Mouse (Mus musculus) lung, embryonic 16.5 days (tissue): Measurements from ENCODE around the gene Magi3. TPM values are rescaled to one million over a fixed set of nuclear protein-coding genes. Genes with fewer than 3 reads are reported as not detected.

Source experiments
- ATAC-seq: fragments of 200-750 bp; cut with Nextera tagmentation; 2 replicates; pipeline ENCODE4 v1.8.0; 2017; ENCODE audit warnings: low read depth, mild to moderate bottlenecking, moderate library complexity
- H3K27ac ChIP-seq: fragments of 300-500 bp; sonication (generic); 2 replicates; pipeline ENCODE4 v1.5.1; 2014; ENCODE audit warnings: mild to moderate bottlenecking, control low read depth, low read length
- H3K27me3 ChIP-seq: fragments of 300-500 bp; sonication (generic); 2 replicates; pipeline ENCODE4 v1.6.1; 2014; ENCODE audit warnings: low read depth, low read length, mixed read lengths; ENCODE audit not compliant: control insufficient read depth, insufficient read depth
- H3K36me3 ChIP-seq: fragments of 300-500 bp; sonication (generic); 2 replicates; pipeline ENCODE4 v1.6.1; 2014; ENCODE audit warnings: low read length; ENCODE audit not compliant: control insufficient read depth, insufficient read depth
- H3K4me1 ChIP-seq: fragments of 300-500 bp; sonication (generic); replicated peaks from 2 replicates; pipeline ENCODE4 v1.6.1; 2014; ENCODE audit warnings: low read length, mixed read lengths; ENCODE audit not compliant: control insufficient read depth, insufficient read depth
- H3K4me2 ChIP-seq: fragments of 300-500 bp; sonication (generic); 2 replicates; pipeline ENCODE4 v1.6.1; 2014; ENCODE audit warnings: low read depth, low read length, control low read depth
- H3K4me3 ChIP-seq: fragments of 300-500 bp; sonication (generic); 2 replicates; pipeline ENCODE4 v1.5.1; 2014; ENCODE audit warnings: mild to moderate bottlenecking, low read length, control low read depth
- H3K9ac ChIP-seq: fragments of 300-500 bp; sonication (generic); 2 replicates; pipeline ENCODE4 v1.6.1; 2014; ENCODE audit warnings: low read length, control low read depth
- H3K9me3 ChIP-seq: fragments of 300-500 bp; sonication (generic); 2 replicates; pipeline ENCODE4 v1.6.1; 2016; ENCODE audit warnings: low read length; ENCODE audit not compliant: control insufficient read depth
- WGBS: fragments of 180-500 bp; shearing (Covaris S2); extraction: QIAGEN DNeasy Blood & Tissue Kit; methylation state at CpG from one replicate; pipeline ENCODE4 v1.1.7; 2014; 5-methylcytosine and 5-hydroxymethylcytosine counted together
- polyA plus RNA-seq: library from polyadenylated mRNA; unstranded; fragments of >200 nt; fragmentation: Nextera tagmentation; extraction: Ambion mirVana; gene quantifications from 2 replicates; pipeline ENCODE4 v1.2.1, GENCODE M21; 2015

Magi3 gene
- 9.8 and 11.0 TPM in 2 replicates for polyA plus RNA-seq

DNA sequence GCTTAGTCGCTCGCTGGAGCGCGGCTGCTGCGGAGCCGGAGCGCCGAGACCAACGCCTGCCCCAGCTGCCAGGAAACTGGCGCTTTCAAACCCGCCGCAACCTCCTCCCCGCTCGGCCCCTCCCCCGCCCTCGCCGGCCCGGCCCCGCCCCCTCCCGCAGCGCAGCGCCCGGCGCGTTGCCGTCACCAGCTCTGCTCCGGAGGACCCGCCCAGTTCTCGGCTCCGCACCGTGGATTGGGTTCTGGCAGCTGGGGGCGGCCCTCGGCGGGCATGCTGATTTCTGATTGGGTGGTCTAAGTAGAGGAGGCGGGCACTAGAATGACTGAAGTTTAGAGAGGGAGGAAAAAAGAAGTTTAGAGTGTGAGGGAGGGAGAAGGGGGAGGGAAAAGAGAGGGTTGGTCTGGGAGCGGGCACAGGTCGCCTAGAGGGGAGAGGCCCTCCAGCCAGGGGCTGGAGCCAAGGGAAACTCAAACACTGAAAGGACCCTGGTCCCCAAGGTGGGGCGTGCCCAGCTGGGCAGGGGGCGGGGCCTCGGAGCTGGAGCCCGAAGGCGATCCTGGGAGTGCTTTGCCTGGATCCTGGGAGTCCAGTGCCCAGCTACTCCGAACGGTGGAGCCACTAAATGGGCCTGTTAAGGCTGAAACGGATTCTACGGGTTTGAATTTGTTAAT is at the start of gene Magi3:
Gene Magi3, minus strand, starts transcription at position 80 of the 671 bp plus-strand sequence.
- peaks cover 8% of the 10 kb centered on the region; the same call in 1 of the 2 replicates for H3K4me1 ChIP-seq
- WGBS: under 1% methylated on average over 31 of the region's 46 CpGs
- peak; percentile 99 for ATAC-seq
- peak within 1 kb of the TSS; percentile 87 for H3K4me2 ChIP-seq
- H3K27me3 ChIP-seq: no peaks in the 10 kb centered on the region
- peak within 1 kb of the TSS; percentile 94 for H3K4me3 ChIP-seq
- peak within 1 kb of the TSS; percentile 93 for H3K9ac ChIP-seq
- H3K27ac ChIP-seq: peak within 1 kb of the TSS; percentile 97
- no peaks in the 10 kb centered on the region for H3K36me3 ChIP-seq
- no peaks in the 10 kb centered on the region for H3K9me3 ChIP-seq

GRCm38 (mm10) chr3:104264530-104265145 is 44.5 kb upstream of the Magi3 start:
- 65% methylated on average over 6 of the region's 6 CpGs for WGBS
- H3K9ac ChIP-seq: no peak overlapping the region
- ATAC-seq: no peak
- H3K4me1 ChIP-seq: no peaks in the 10 kb centered on the region
- H3K4me2 ChIP-seq: no peak overlapping the region
- H3K27me3 ChIP-seq: no peaks in the 10 kb centered on the region
- no peak overlapping the region for H3K27ac ChIP-seq
- H3K9me3 ChIP-seq: no peaks in the 10 kb centered on the region
- H3K36me3 ChIP-seq: no peaks in the 10 kb centered on the region
- no peak overlapping the region for H3K4me3 ChIP-seq

DNA sequence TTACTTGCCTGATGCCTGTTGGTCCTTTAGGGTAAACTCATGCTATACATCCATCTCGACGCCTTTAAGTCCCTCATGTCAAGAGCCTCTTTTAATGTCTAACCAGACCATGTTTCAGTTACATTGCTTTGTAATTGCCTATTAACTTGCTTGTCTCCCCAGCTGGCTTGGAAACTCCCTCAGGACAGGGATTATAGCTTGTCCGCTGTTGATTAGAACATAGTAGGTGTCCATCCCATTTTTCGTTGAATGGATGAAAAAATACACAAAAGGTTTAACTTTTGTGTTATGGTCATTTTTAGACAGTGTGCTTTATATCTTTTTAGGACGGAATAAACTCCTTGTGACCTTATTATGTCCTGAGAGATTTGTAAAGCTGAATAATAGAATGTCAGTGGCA is 40.0 kb upstream of the Magi3 start:
- 72% methylated on average over 5 of the region's 5 CpGs for WGBS
- ATAC-seq: no peak
- Histone ChIP-seq H3K4me2 (no peak overlapping the region), H3K27ac (no peak overlapping the region), H3K36me3 (no peaks in the 10 kb centered on the region), H3K4me1 (0 out of 2 replicates have a peak, but pooled peaks cover 3% of the 10 kb centered on the region), H3K9me3 (no peaks in the 10 kb centered on the region), H3K27me3 (no peaks in the 10 kb centered on the region), H3K4me3 (no peak overlapping the region), H3K9ac (no peak overlapping the region)

DNA sequence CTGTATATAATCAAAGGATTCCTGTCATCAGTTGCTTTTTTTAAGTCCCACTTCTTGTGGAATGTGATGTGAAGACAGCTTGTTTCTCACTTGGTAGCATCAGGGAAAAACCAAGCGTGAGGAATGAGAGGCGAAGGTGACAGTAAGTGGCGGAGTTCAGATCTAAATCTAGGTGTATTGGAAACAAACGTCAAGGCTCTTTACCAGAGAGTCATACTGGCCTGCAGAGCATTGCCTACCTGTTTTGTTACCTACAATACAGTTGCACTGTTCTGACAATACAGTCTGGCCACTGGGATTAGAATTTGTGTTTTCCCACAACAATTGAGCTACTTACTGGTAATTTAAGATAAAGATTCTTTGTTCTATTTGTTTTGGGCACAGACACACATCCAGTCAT is 39.0 kb upstream of the Magi3 start:
- H3K36me3 ChIP-seq: no peaks in the 10 kb centered on the region
- no peaks in the 10 kb centered on the region for H3K9me3 ChIP-seq
- H3K27ac ChIP-seq: no peak overlapping the region
- no peak overlapping the region for H3K9ac ChIP-seq
- 71% methylated on average over 4 of the region's 4 CpGs for WGBS
- H3K4me3 ChIP-seq: no peak overlapping the region
- ATAC-seq: no peak
- 0 out of 2 replicates have a peak, but pooled peaks cover 3% of the 10 kb centered on the region for H3K4me1 ChIP-seq
- no peaks in the 10 kb centered on the region for H3K27me3 ChIP-seq
- no peak overlapping the region for H3K4me2 ChIP-seq

- Histone ChIP-seq H3K27ac (no peak overlapping the region), H3K4me1 (0 out of 2 replicates have a peak, but pooled peaks cover 3% of the 10 kb centered on the region), H3K27me3 (no peaks in the 10 kb centered on the region), H3K9me3 (no peaks in the 10 kb centered on the region), H3K4me2 (no peak overlapping the region), H3K36me3 (no peaks in the 10 kb centered on the region), H3K4me3 (no peak overlapping the region), H3K9ac (no peak overlapping the region)
- peak; percentile 59; the same call in 1 of the 2 replicates for ATAC-seq
- 39% methylated on average over 3 of the region's 3 CpGs for WGBS
These were observed 36.9 kb upstream of the Magi3 start for GRCm38 (mm10) chr3:104257041-104257440.

DNA sequence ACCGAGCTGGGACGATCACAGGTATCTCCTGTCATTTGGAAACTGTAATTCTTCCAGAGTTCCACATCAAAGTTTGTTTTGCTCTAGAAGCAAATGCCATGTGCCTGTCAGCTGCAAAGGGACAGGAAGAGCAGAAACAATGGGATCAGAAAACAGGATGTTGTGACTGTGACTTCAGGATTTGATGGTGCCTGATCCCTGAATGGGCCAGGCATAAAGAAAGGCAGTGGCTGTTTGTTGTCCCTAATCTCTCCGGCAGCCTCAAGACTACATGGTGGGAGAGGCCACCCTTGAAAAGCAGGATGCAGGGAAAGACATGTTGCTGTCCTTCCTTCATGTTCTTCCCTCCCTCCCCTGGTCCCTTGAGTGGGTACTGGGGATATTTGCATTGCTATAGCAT is 33.6 kb upstream of the Magi3 start:
- Histone ChIP-seq H3K36me3 (no peaks in the 10 kb centered on the region), H3K27me3 (no peaks in the 10 kb centered on the region), H3K9me3 (no peaks in the 10 kb centered on the region), H3K9ac (no peak overlapping the region), H3K4me1 (0 out of 2 replicates have a peak, but pooled peaks cover 3% of the 10 kb centered on the region), H3K27ac (peak overlapping the region; percentile 36; the same call in 1 of the 2 replicates), H3K4me2 (no peak overlapping the region), H3K4me3 (no peak overlapping the region)
- no peak for ATAC-seq
- WGBS: 44% methylated on average over 3 of the region's 3 CpGs

GRCm38 (mm10) chr3:104247850-104248249 is 27.7 kb upstream of the Magi3 start:
- H3K4me2 ChIP-seq: no peak overlapping the region
- ATAC-seq: no peak
- no peak overlapping the region for H3K9ac ChIP-seq
- no peaks in the 10 kb centered on the region for H3K4me1 ChIP-seq
- H3K9me3 ChIP-seq: no peaks in the 10 kb centered on the region
- whole genome bisulfite sequencing: 60% methylated on average over 4 of the region's 4 CpGs
- H3K27ac ChIP-seq: no peak overlapping the region
- no peaks in the 10 kb centered on the region for H3K27me3 ChIP-seq
- no peaks in the 10 kb centered on the region for H3K36me3 ChIP-seq
- no peak overlapping the region for H3K4me3 ChIP-seq

- WGBS: 67% methylated on average over 1 of the region's 1 CpGs
- no peak for ATAC-seq
- no peaks in the 10 kb centered on the region for H3K9me3 ChIP-seq
- no peak overlapping the region for H3K27ac ChIP-seq
- H3K9ac ChIP-seq: no peak overlapping the region
- no peaks in the 10 kb centered on the region for H3K27me3 ChIP-seq
- H3K4me3 ChIP-seq: no peak overlapping the region
- no peaks in the 10 kb centered on the region for H3K36me3 ChIP-seq
- H3K4me2 ChIP-seq: no peak overlapping the region
- no peaks in the 10 kb centered on the region for H3K4me1 ChIP-seq
These were observed 26.9 kb upstream of the Magi3 start for GRCm38 (mm10) chr3:104247057-104247456.

- H3K27ac ChIP-seq: no peak overlapping the region
- no peaks in the 10 kb centered on the region for H3K9me3 ChIP-seq
- no peak for ATAC-seq
- no peaks in the 10 kb centered on the region for H3K36me3 ChIP-seq
- H3K4me2 ChIP-seq: no peak overlapping the region
- H3K9ac ChIP-seq: no peak overlapping the region
- WGBS: 69% methylated on average over 8 of the region's 8 CpGs
- no peak overlapping the region for H3K4me3 ChIP-seq
- no peaks in the 10 kb centered on the region for H3K4me1 ChIP-seq
- no peaks in the 10 kb centered on the region for H3K27me3 ChIP-seq
These were observed 24.2 kb upstream of the Magi3 start for GRCm38 (mm10) chr3:104244373-104244772.
